Mouse (Mus musculus): Measurements from ENCODE around the gene Itsn1. TPM values are rescaled to one million over a fixed set of nuclear protein-coding genes. Genes with fewer than 3 reads are reported as not detected.

Itsn1 gene
- polyA plus RNA-seq (2014; fragmentation: Nextera tagmentation; extraction: Ambion mirVana), result 26.6 and 29.5 TPM in 2 replicates

- peak within 1 kb of the TSS; percentile 91 for H3K27ac ChIP-seq (ENCODE audit: low read depth, low read length)
- H3K36me3 ChIP-seq (ENCODE audit: control insufficient read depth, insufficient read depth, low read length), result peaks cover 2% of the 10 kb centered on the region; the same call in 1 of the 2 replicates
- peak within 1 kb of the TSS; percentile 82 for H3K4me3 ChIP-seq (ENCODE audit: low read depth, low read length)
- peak; percentile 91 for ATAC-seq (replicated peaks; ENCODE audit: insufficient number of reproducible peaks, low FRiP score, low TSS enrichment)
- H3K27me3 ChIP-seq (ENCODE audit: control insufficient read depth, insufficient read depth, low read length), result no peaks in the 10 kb centered on the region
- H3K9me3 ChIP-seq (replicated peaks; ENCODE audit: control insufficient read depth, low read length), result no peaks in the 10 kb centered on the region
- H3K4me2 ChIP-seq, result peak within 1 kb of the TSS; percentile 79
- under 1% methylated on average over 33 of the region's 33 CpGs for WGBS (ENCODE audit: insufficient replicate concordance)
- H3K4me1 ChIP-seq (ENCODE audit: control insufficient read depth, insufficient read depth, low read length), result peaks cover 19% of the 10 kb centered on the region
- H3K9ac ChIP-seq (ENCODE audit: low read depth, low read length), result peak within 1 kb of the TSS; percentile 80
Measured at GRCm38 (mm10) chr16:91729066-91729482, at the start of gene Itsn1. Gene Itsn1 (plus strand): TSS chr16:91729281.

- Histone ChIP-seq H3K4me2 (no peak overlapping the region), H3K9ac (ENCODE audit: low read depth, low read length) (no peak overlapping the region), H3K27ac (ENCODE audit: low read depth, low read length) (no peak overlapping the region), H3K4me3 (ENCODE audit: low read depth, low read length) (no peak overlapping the region), H3K4me1 (ENCODE audit: control insufficient read depth, insufficient read depth, low read length) (no peaks in the 10 kb centered on the region), H3K27me3 (ENCODE audit: control insufficient read depth, insufficient read depth, low read length) (no peaks in the 10 kb centered on the region), H3K9me3 (replicated peaks; ENCODE audit: control insufficient read depth, low read length) (no peaks in the 10 kb centered on the region), H3K36me3 (ENCODE audit: control insufficient read depth, insufficient read depth, low read length) (peaks cover 29% of the 10 kb centered on the region)
- ATAC-seq (replicated peaks; ENCODE audit: insufficient number of reproducible peaks, low FRiP score, low TSS enrichment), result no peak
- WGBS (ENCODE audit: insufficient replicate concordance), result 78% methylated on average over 5 of the region's 5 CpGs
Measured at GRCm38 (mm10) chr16:91680656-91681055, 48.4 kb upstream of the Itsn1 start.

GRCm38 (mm10) chr16:91685526-91685925 is 43.6 kb upstream of the Itsn1 start:
- H3K27me3 ChIP-seq (ENCODE audit: control insufficient read depth, insufficient read depth, low read length), result no peaks in the 10 kb centered on the region
- H3K9me3 ChIP-seq (replicated peaks; ENCODE audit: control insufficient read depth, low read length), result no peaks in the 10 kb centered on the region
- no peak overlapping the region for H3K4me2 ChIP-seq
- peaks cover 11% of the 10 kb centered on the region for H3K4me1 ChIP-seq (ENCODE audit: control insufficient read depth, insufficient read depth, low read length)
- no peak overlapping the region for H3K4me3 ChIP-seq (ENCODE audit: low read depth, low read length)
- H3K9ac ChIP-seq (ENCODE audit: low read depth, low read length), result no peak overlapping the region
- no peak overlapping the region for H3K27ac ChIP-seq (ENCODE audit: low read depth, low read length)
- H3K36me3 ChIP-seq (ENCODE audit: control insufficient read depth, insufficient read depth, low read length), result peaks cover 5% of the 10 kb centered on the region; the same call in 1 of the 2 replicates
- 77% methylated on average over 5 of the region's 5 CpGs for WGBS (ENCODE audit: insufficient replicate concordance)
- ATAC-seq (replicated peaks; ENCODE audit: insufficient number of reproducible peaks, low FRiP score, low TSS enrichment), result no peak

DNA sequence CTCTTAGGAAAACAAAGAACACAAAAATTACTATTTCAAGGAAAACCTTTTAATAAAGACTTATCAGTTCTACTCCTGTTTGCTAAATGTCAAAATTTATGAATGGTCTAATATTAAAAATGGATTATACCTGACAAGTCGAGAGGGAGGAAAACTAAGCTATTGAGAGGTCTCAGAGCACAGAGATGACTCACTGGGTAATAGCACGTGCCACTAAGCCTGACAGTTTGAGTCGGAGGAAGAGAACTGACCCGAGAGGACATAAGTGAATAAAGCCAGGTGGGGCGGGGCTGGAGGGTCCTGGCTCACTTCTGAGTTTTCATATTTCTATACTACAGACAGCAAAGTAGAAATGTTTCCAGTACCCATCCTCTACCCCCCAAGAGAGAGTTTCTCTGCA is 42.7 kb upstream of the Itsn1 start:
- no peak overlapping the region for H3K9ac ChIP-seq (ENCODE audit: low read depth, low read length)
- H3K36me3 ChIP-seq (ENCODE audit: control insufficient read depth, insufficient read depth, low read length), result 0 out of 2 replicates have a peak, but pooled peaks cover 5% of the 10 kb centered on the region
- 80% methylated on average over 5 of the region's 5 CpGs for WGBS (ENCODE audit: insufficient replicate concordance)

DNA sequence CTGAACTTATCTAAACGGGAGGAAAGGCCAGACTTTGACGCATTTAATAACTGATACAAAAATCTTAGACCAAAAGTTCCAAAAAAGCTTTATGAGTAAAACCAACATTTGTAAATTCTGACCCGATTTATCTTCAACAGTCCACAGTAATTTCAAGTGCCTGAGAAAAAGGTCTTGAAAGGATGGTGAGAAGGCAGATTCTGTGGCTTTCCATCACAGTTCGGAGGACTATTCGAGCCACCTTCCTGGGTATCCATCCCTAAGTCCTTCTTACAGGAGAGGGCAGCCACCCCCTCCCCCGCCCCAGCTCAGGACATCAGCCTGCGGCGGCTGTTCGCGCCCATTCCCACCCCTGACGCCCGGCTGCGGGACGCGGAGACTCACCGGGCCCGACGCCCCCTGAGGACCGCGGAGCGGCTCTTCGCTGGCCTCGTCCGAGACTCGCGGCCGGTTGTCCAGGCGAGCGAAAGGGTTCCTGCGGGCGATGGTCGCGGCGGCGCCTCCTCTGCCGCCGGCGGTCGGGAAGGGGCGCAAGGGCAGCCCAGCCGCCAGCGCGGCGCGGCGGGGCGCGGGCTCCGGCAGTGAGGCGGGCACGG is 41.0 kb upstream of the Itsn1 start:
- H3K9ac ChIP-seq (ENCODE audit: low read depth, low read length), result peak overlapping the region; percentile 87
- ATAC-seq (replicated peaks; ENCODE audit: insufficient number of reproducible peaks, low FRiP score, low TSS enrichment), result peak; percentile 36; the same call in 1 of the 2 replicates
- WGBS (ENCODE audit: insufficient replicate concordance), result 1% methylated on average over 49 of the region's 51 CpGs
- H3K4me3 ChIP-seq (ENCODE audit: low read depth, low read length), result peak overlapping the region; percentile 94
- peak overlapping the region; percentile 88 for H3K4me2 ChIP-seq
- peaks cover 11% of the 10 kb centered on the region for H3K4me1 ChIP-seq (ENCODE audit: control insufficient read depth, insufficient read depth, low read length)
- H3K9me3 ChIP-seq (replicated peaks; ENCODE audit: control insufficient read depth, low read length), result no peaks in the 10 kb centered on the region
- 0 out of 2 replicates have a peak, but pooled peaks cover 5% of the 10 kb centered on the region for H3K36me3 ChIP-seq (ENCODE audit: control insufficient read depth, insufficient read depth, low read length)
- peak overlapping the region; percentile 77 for H3K27ac ChIP-seq (ENCODE audit: low read depth, low read length)
- no peaks in the 10 kb centered on the region for H3K27me3 ChIP-seq (ENCODE audit: control insufficient read depth, insufficient read depth, low read length)

More for the DNA sequence above, 42.7 kb upstream of the Itsn1 start:
- Histone ChIP-seq H3K4me3 (ENCODE audit: low read depth, low read length) (no peak overlapping the region), H3K4me2 (no peak overlapping the region), H3K9me3 (replicated peaks; ENCODE audit: control insufficient read depth, low read length) (no peaks in the 10 kb centered on the region), H3K27ac (ENCODE audit: low read depth, low read length) (no peak overlapping the region), H3K27me3 (ENCODE audit: control insufficient read depth, insufficient read depth, low read length) (no peaks in the 10 kb centered on the region), H3K4me1 (ENCODE audit: control insufficient read depth, insufficient read depth, low read length) (peaks cover 11% of the 10 kb centered on the region)
- no peak for ATAC-seq (replicated peaks; ENCODE audit: insufficient number of reproducible peaks, low FRiP score, low TSS enrichment)

DNA sequence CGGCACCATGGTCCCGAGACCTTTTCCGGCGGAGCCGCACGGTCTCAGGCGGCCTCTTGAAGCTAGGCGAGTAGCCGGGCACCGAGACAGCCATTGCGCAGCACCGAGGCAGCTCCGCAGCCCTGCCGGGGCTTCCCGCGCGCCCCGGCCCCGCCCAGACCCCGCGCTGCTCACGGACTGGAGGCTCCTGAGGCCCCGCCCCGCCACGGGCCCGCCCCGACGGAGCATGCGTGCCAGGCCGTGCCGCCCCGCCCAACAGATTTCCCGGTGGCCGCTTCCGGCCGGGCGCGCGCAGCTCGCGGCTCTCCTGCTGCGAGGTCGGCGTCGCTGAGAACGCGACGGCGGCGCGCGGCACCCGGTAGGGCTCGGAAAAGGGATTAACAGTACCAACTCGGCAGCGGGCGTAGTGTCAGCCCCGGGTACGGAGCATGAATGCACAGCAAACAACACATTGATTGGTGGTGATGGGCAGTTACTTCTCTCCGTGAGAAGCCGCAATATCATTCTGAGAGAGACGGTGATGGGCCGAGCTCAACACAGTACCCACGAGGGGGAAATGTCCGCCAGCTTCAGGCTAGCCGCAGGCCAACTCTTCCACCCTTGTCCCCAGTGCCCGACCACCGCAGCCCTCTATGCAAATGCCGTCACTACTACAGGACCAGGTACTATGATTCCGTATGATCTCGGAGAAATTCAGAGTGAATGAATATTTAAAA is 40.3 kb upstream of the Itsn1 start, which contains the start of gene Donson:
TSS of gene Donson (minus strand) at position 152 of the 716 bp plus-strand sequence.
- WGBS (ENCODE audit: insufficient replicate concordance), result under 1% methylated on average over 54 of the region's 71 CpGs

GRCm38 (mm10) chr16:91689791-91690190 is 39.3 kb upstream of the Itsn1 start:
- H3K27me3 ChIP-seq (ENCODE audit: control insufficient read depth, insufficient read depth, low read length), result no peaks in the 10 kb centered on the region
- 33% methylated on average over 7 of the region's 7 CpGs for WGBS (ENCODE audit: insufficient replicate concordance)
- 0 out of 2 replicates have a peak overlapping the region, but pooled peaks have one; percentile 5 for H3K4me3 ChIP-seq (ENCODE audit: low read depth, low read length)
- no peaks in the 10 kb centered on the region for H3K36me3 ChIP-seq (ENCODE audit: control insufficient read depth, insufficient read depth, low read length)
- H3K4me2 ChIP-seq, result peak overlapping the region; percentile 88
- H3K27ac ChIP-seq (ENCODE audit: low read depth, low read length), result peak overlapping the region; percentile 29; the same call in 1 of the 2 replicates
- H3K4me1 ChIP-seq (ENCODE audit: control insufficient read depth, insufficient read depth, low read length), result peaks cover 12% of the 10 kb centered on the region
- H3K9ac ChIP-seq (ENCODE audit: low read depth, low read length), result no peak overlapping the region
- no peak for ATAC-seq (replicated peaks; ENCODE audit: insufficient number of reproducible peaks, low FRiP score, low TSS enrichment)
- H3K9me3 ChIP-seq (replicated peaks; ENCODE audit: control insufficient read depth, low read length), result no peaks in the 10 kb centered on the region

More for the DNA sequence above, 40.3 kb upstream of the Itsn1 start, which contains the start of gene Donson:
- peaks cover 11% of the 10 kb centered on the region for H3K4me1 ChIP-seq (ENCODE audit: control insufficient read depth, insufficient read depth, low read length)
- peak; percentile 97 for ATAC-seq (replicated peaks; ENCODE audit: insufficient number of reproducible peaks, low FRiP score, low TSS enrichment)
- H3K4me3 ChIP-seq (ENCODE audit: low read depth, low read length), result peak within 1 kb of the TSS; percentile 94
- H3K36me3 ChIP-seq (ENCODE audit: control insufficient read depth, insufficient read depth, low read length), result 0 out of 2 replicates have a peak, but pooled peaks cover 5% of the 10 kb centered on the region
- H3K27me3 ChIP-seq (ENCODE audit: control insufficient read depth, insufficient read depth, low read length), result no peaks in the 10 kb centered on the region
- H3K9me3 ChIP-seq (replicated peaks; ENCODE audit: control insufficient read depth, low read length), result no peaks in the 10 kb centered on the region
- H3K9ac ChIP-seq (ENCODE audit: low read depth, low read length), result peak within 1 kb of the TSS; percentile 87
- H3K27ac ChIP-seq (ENCODE audit: low read depth, low read length), result peak within 1 kb of the TSS; percentile 77
- peak within 1 kb of the TSS; percentile 88 for H3K4me2 ChIP-seq

DNA sequence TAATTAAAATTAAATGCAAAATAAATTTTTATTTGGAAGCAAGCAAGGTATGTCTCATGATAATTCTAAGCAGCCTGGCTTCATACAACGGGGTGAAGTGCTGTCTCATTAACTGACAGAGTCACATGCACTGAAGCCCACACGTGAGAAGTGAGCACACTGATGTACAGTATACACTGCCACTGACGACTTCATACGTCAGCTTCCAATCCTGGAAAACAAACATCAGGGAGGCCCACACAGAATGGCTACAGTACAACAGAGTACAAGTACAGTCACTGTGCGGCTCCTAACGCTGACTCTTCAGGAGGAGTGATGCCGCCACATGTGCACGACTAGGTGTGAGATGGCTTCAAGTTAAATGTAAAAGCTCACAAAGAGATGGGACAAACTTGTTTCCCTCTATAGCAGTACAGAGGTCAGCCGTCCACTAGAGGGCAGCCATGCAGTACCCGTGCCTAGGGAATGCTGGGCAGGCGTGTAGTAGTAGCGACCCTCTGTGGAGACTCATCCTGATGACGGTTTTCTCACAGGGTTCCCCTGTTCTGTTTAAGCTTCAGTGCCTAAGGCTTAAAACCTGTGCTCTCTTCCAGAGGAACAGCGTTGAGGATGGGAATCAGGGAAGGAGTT is 34.5 kb upstream of the Itsn1 start:
- Histone ChIP-seq H3K27me3 (ENCODE audit: control insufficient read depth, insufficient read depth, low read length) (no peaks in the 10 kb centered on the region), H3K36me3 (ENCODE audit: control insufficient read depth, insufficient read depth, low read length) (peaks cover 7% of the 10 kb centered on the region), H3K9ac (ENCODE audit: low read depth, low read length) (no peak overlapping the region), H3K4me2 (no peak overlapping the region), H3K4me3 (ENCODE audit: low read depth, low read length) (no peak overlapping the region), H3K9me3 (replicated peaks; ENCODE audit: control insufficient read depth, low read length) (no peaks in the 10 kb centered on the region), H3K4me1 (ENCODE audit: control insufficient read depth, insufficient read depth, low read length) (peaks cover 7% of the 10 kb centered on the region; the same call in 1 of the 2 replicates), H3K27ac (ENCODE audit: low read depth, low read length) (no peak overlapping the region)
- peak; percentile 72 for ATAC-seq (replicated peaks; ENCODE audit: insufficient number of reproducible peaks, low FRiP score, low TSS enrichment)
- 33% methylated on average over 14 of the region's 14 CpGs for WGBS (ENCODE audit: insufficient replicate concordance)
